Mouse (Mus musculus) liver, embryonic 14.5 days (tissue): ENCODE data around the gene Atf4. TPM values are rescaled to one million over a fixed set of nuclear protein-coding genes. Genes with fewer than 3 reads are reported as not detected.
A peak's percentile ranks its signal among the peaks of the same experiment; 100 is the strongest.

Source experiments
- ATAC-seq: fragments of 200-750 bp; cut with Nextera tagmentation; 2 replicates; pipeline ENCODE4 v1.8.0; 2017; ENCODE audit warnings: moderate number of reproducible peaks, mild to moderate bottlenecking, moderate library complexity; ENCODE audit not compliant: insufficient read depth
- DNase-seq, 3 experiments: peaks; one replicate each; pipeline ENCODE4 v3.0.0-alpha.2; 2012 to 2013; ENCODE audit warnings: low read depth in 3 of 3, low spot score in 3 of 3
- H3K27ac ChIP-seq: fragments of 300-500 bp; sonication (generic); 2 replicates; pipeline ENCODE4 v1.5.1; 2014; ENCODE audit warnings: moderate library complexity, mild to moderate bottlenecking, control low read depth, inconsistent platforms
- H3K27me3 ChIP-seq: fragments of 300-500 bp; sonication (generic); 2 replicates; pipeline ENCODE4 v1.6.1; 2014; ENCODE audit warnings: mild to moderate bottlenecking, low read length, moderate library complexity; ENCODE audit not compliant: control insufficient read depth, insufficient read depth
- H3K36me3 ChIP-seq: fragments of 300-500 bp; sonication (generic); replicated peaks from 2 replicates; pipeline ENCODE4 v1.6.1; 2014; ENCODE audit warnings: low read depth; ENCODE audit not compliant: control insufficient read depth, insufficient read depth
- H3K4me1 ChIP-seq, 2 experiments: fragments of 200-500 bp in 1 of 2; fragments of 300-500 bp in 1 of 2; sonication (generic) in 1 of 2; replicated peaks; 2 replicates each; pipeline ENCODE4 v1.6.1; 2012 to 2014; ENCODE audit warnings: antibody characterized with exemption in 1 of 2, inconsistent platforms in 1 of 2, low read length in 1 of 2; ENCODE audit not compliant: control insufficient read depth in 2 of 2, insufficient read depth in 2 of 2
- H3K4me2 ChIP-seq: fragments of 300-500 bp; sonication (generic); 2 replicates; pipeline ENCODE4 v1.6.1; 2014; ENCODE audit warnings: low read depth, mild to moderate bottlenecking, control low read depth, moderate library complexity
- H3K4me3 ChIP-seq, 2 experiments: fragments of 200-500 bp in 1 of 2; fragments of 300-500 bp in 1 of 2; sonication (generic) in 1 of 2; 2 replicates each; pipeline ENCODE4 v1.5.1; 2012 to 2014; ENCODE audit warnings: low read depth in 2 of 2, low read length in 2 of 2, mild to moderate bottlenecking in 2 of 2, control low read depth in 1 of 2, inconsistent platforms in 1 of 2, moderate library complexity in 1 of 2; ENCODE audit not compliant: insufficient read depth in 1 of 2
- H3K9ac ChIP-seq: fragments of 300-500 bp; sonication (generic); replicated peaks from 2 replicates; pipeline ENCODE4 v1.6.1; 2014; ENCODE audit warnings: mild to moderate bottlenecking, control low read depth, moderate library complexity
- H3K9me3 ChIP-seq: fragments of 300-500 bp; sonication (generic); 2 replicates; pipeline ENCODE4 v1.6.1; 2016; ENCODE audit warnings: low read length, mixed read lengths; ENCODE audit not compliant: control insufficient read depth
- CTCF ChIP-seq: IDR thresholded peaks from 2 replicates; pipeline ENCODE4 v1.5.1; 2016; ENCODE audit warnings: antibody characterized with exemption, low read depth, control low read depth
- EP300 ChIP-seq: IDR thresholded peaks from 2 replicates; pipeline ENCODE4 v1.6.1; 2016; ENCODE audit warnings: antibody characterized with exemption, low read depth
- WGBS: fragments of 180-500 bp; shearing (Covaris S2); extraction: QIAGEN DNeasy Blood & Tissue Kit; methylation state at CpG from one replicate; pipeline ENCODE4 v1.1.7; 2014; ENCODE audit not compliant: insufficient replicate concordance; 5-methylcytosine and 5-hydroxymethylcytosine counted together
- polyA plus RNA-seq, 2 experiments: library from polyadenylated mRNA; depleted of rRNA in 1 of 2; stranded (reverse) in 1 of 2; unstranded in 1 of 2; fragments of >200 nt; fragmentation: Nextera tagmentation in 1 of 2; extraction: Ambion mirVana in 1 of 2; gene quantifications; 2 replicates each; pipeline versions ENCODE4 v1.2.1 to v1.2.3; 2012 to 2014

Atf4 gene
- polyA plus RNA-seq (2012; rRNA removed): 146 and 246 TPM in 2 replicates
- polyA plus RNA-seq (2014; fragmentation: Nextera tagmentation; extraction: Ambion mirVana): 108 and 129 TPM in 2 replicates

GRCm38 (mm10) chr15:80254847-80255645 is at the start of gene Atf4:
Atf4 (plus strand) TSS chr15:80255184.
- Histone ChIP-seq H3K4me2 (peak within 1 kb of the TSS; percentile 90), H3K4me3 (peak within 1 kb of the TSS; percentile 87 to 91), H3K27ac (peak within 1 kb of the TSS; percentile 97), H3K9ac (peak within 1 kb of the TSS; percentile 96), H3K36me3 (peaks cover 50% of the 10 kb centered on the region), H3K27me3 (no peaks in the 10 kb centered on the region), H3K9me3 (no peaks in the 10 kb centered on the region), H3K4me1 (peaks cover 54 to 62% of the 10 kb centered on the region in 2 experiments)
- under 1% methylated on average over 62 of the region's 62 CpGs for WGBS
- TF ChIP-seq CTCF (no peak; the same call in 1 of the 2 replicates), EP300 (0 out of 2 replicates have a peak, but pooled peaks have one; percentile 32)
- DNase-seq (peak; percentile 98 to 100 (median 99)), ATAC-seq (peak; percentile 86)

- no peaks in the 10 kb centered on the region for H3K36me3 ChIP-seq
- no peak for DNase-seq
Observed at GRCm38 (mm10) chr15:80206057-80206565, 48.9 kb upstream of the Atf4 start.

GRCm38 (mm10) chr15:80208446-80208845 is 46.5 kb upstream of the Atf4 start:
- no peak for ATAC-seq
- no peaks in the 10 kb centered on the region for H3K36me3 ChIP-seq
- DNase-seq: no peak
- no peak for TF ChIP-seq CTCF
- no peak for TF ChIP-seq EP300
- H3K27me3 ChIP-seq: no peaks in the 10 kb centered on the region
- no peak overlapping the region for H3K27ac ChIP-seq
- WGBS: 35% methylated on average over 4 of the region's 4 CpGs
- no peak overlapping the region for H3K4me2 ChIP-seq
- no peak overlapping the region for H3K4me3 ChIP-seq
- no peaks in the 10 kb centered on the region for H3K9me3 ChIP-seq
- no peak overlapping the region for H3K9ac ChIP-seq
- H3K4me1 ChIP-seq: peaks cover 0 to 2% of the 10 kb centered on the region in 2 experiments; a peak in 1 of 4 replicates

More at GRCm38 (mm10) chr15:80206057-80206565, 48.9 kb upstream of the Atf4 start:
- WGBS: 59% methylated on average over 3 of the region's 3 CpGs
- Histone ChIP-seq H3K4me3 (no peak overlapping the region), H3K4me1 (no peaks in the 10 kb centered on the region; a peak in 1 of 4 replicates), H3K9me3 (no peaks in the 10 kb centered on the region), H3K4me2 (no peak overlapping the region), H3K27ac (no peak overlapping the region), H3K9ac (no peak overlapping the region), H3K27me3 (no peaks in the 10 kb centered on the region)
- ATAC-seq: no peak
- TF ChIP-seq EP300 (no peak), CTCF (no peak)

- Histone ChIP-seq H3K27me3 (no peaks in the 10 kb centered on the region), H3K36me3 (no peaks in the 10 kb centered on the region), H3K27ac (no peak overlapping the region), H3K4me1 (peaks cover 0 to 5% of the 10 kb centered on the region in 2 experiments; a peak in 2 of 4 replicates), H3K9me3 (no peaks in the 10 kb centered on the region), H3K9ac (no peak overlapping the region), H3K4me2 (no peak overlapping the region), H3K4me3 (no peak overlapping the region)
- DNase-seq (no peak), ATAC-seq (peak; percentile 74)
- TF ChIP-seq CTCF: no peak
- peak; percentile 47 for TF ChIP-seq EP300
Observed at GRCm38 (mm10) chr15:80213688-80214087, 41.3 kb upstream of the Atf4 start.

- no peak overlapping the region for H3K9ac ChIP-seq
- TF ChIP-seq CTCF: peak; percentile 57
- no peak for TF ChIP-seq EP300
- H3K27me3 ChIP-seq: no peaks in the 10 kb centered on the region
- no peak overlapping the region for H3K4me3 ChIP-seq
- H3K27ac ChIP-seq: no peak overlapping the region
- DNase-seq: no peak
- H3K9me3 ChIP-seq: no peaks in the 10 kb centered on the region
- 15% methylated on average over 10 of the region's 10 CpGs for WGBS
- ATAC-seq: no peak
- H3K4me2 ChIP-seq: no peak overlapping the region
- no peaks in the 10 kb centered on the region for H3K36me3 ChIP-seq
- H3K4me1 ChIP-seq: peaks cover 0 to 12% of the 10 kb centered on the region in 2 experiments; a peak in 2 of 4 replicates
Observed at GRCm38 (mm10) chr15:80215716-80216479, 39.1 kb upstream of the Atf4 start.
